Mouse (Mus musculus) heart, embryonic 10.5 days (tissue): Measurements from ENCODE around the gene Gm1604a. TPM values are rescaled to one million over a fixed set of nuclear protein-coding genes. Genes with fewer than 3 reads are reported as not detected.
"Not testable (repeated sequence)": the region's sequence is repeated elsewhere in the genome, so short reads cannot be mapped to it uniquely, and the experiment has no call there.

Experiments
- DNase-seq: peaks from one replicate; pipeline ENCODE4 v3.0.0-alpha.2; 2017; ENCODE audit warnings: low spot score
- H3K27ac ChIP-seq: fragments of 300-500 bp; sonication (generic); 2 replicates; pipeline ENCODE4 v1.5.1; 2016; ENCODE audit warnings: mild to moderate bottlenecking
- H3K27me3 ChIP-seq: fragments of 300-500 bp; sonication (generic); 2 replicates; pipeline ENCODE4 v1.6.1; 2016; ENCODE audit warnings: mild to moderate bottlenecking; ENCODE audit not compliant: poor library complexity, insufficient read depth, severe bottlenecking
- H3K36me3 ChIP-seq: fragments of 300-500 bp; sonication (generic); 2 replicates; pipeline ENCODE4 v1.6.1; 2016; ENCODE audit warnings: mild to moderate bottlenecking, moderate library complexity
- H3K4me1 ChIP-seq: fragments of 300-500 bp; sonication (generic); 2 replicates; pipeline ENCODE4 v1.6.1; 2016; ENCODE audit warnings: mild to moderate bottlenecking
- H3K4me3 ChIP-seq: fragments of 300-500 bp; sonication (generic); 2 replicates; pipeline ENCODE4 v1.5.1; 2016; ENCODE audit warnings: mild to moderate bottlenecking, moderate library complexity
- H3K9me3 ChIP-seq: fragments of 300-500 bp; sonication (generic); 2 replicates; pipeline ENCODE4 v1.6.1; 2016; ENCODE audit warnings: mild to moderate bottlenecking, moderate library complexity
- WGBS: fragments of 180-500 bp; shearing (Covaris S2); methylation state at CpG from one replicate; pipeline ENCODE4 v1.1.7; 2016; 5-methylcytosine and 5-hydroxymethylcytosine counted together
- polyA plus RNA-seq: library from polyadenylated mRNA; unstranded; fragments of >200 nt; fragmentation: Nextera tagmentation; extraction: Ambion mirVana; gene quantifications from 2 replicates; pipeline ENCODE4 v1.2.1, GENCODE M21; 2016

Gm1604a gene
- polyA plus RNA-seq, 1 experiment from 2014 or later, result not detected

- not testable (repeated sequence) for H3K9me3 ChIP-seq, H3K27me3 ChIP-seq, H3K27ac ChIP-seq, DNase-seq, H3K36me3 ChIP-seq, H3K4me3 ChIP-seq, H3K4me1 ChIP-seq
- 68% methylated on average over 5 of the region's 9 CpGs for WGBS
These were observed 15.5 kb upstream of the Gm1604a start for GRCm38 (mm10) chr17:7009901-7010300.

- H3K9me3 ChIP-seq, H3K4me3 ChIP-seq, H3K27me3 ChIP-seq, H3K36me3 ChIP-seq, H3K27ac ChIP-seq, DNase-seq, H3K4me1 ChIP-seq: not testable (repeated sequence)
- WGBS, result no CpG with 5 or more reads among the region's 1 CpGs
These were observed 11.2 kb upstream of the Gm1604a start for GRCm38 (mm10) chr17:7014190-7014589.

DNA sequence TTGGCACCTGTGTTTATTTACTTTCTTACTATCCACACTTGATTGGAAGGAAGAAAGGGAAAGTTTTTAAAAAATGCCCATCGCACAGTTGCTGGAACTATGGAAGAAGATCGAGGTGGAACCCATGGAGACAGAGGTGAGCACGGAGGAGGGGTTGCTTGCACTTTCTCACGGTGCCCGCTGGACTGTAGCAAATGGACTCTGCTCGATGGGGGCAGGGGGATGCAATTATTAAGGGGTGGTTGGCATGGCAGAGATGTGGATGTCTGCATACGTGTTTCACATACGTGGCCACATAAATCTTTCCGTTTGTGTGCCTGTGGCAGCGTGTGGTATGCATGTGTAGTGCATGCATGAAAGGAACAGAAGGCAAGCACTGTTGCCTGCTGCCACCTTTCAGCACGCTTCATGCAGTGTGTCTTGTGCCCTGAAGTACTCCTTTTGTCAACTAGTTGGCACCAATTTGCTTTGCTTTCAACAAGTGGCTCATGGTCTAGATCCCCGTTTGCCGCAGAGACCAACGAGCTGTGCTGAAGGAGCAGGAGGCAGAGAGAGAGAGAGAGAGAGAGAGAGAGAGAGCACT, 487 bp downstream of the Gm1604a start:
- WGBS, result 71% methylated on average over 3 of the region's 14 CpGs

GRCm38 (mm10) chr17:7030204-7030603, 4.8 kb downstream of the Gm1604a start:
- not testable (repeated sequence) for H3K27me3 ChIP-seq, H3K4me1 ChIP-seq, H3K4me3 ChIP-seq, H3K36me3 ChIP-seq, H3K27ac ChIP-seq, DNase-seq, H3K9me3 ChIP-seq
- WGBS, result 58% methylated on average over 5 of the region's 7 CpGs

More for the DNA sequence above, 487 bp downstream of the Gm1604a start:
- not testable (repeated sequence) for H3K36me3 ChIP-seq, H3K4me3 ChIP-seq, H3K9me3 ChIP-seq, H3K4me1 ChIP-seq, DNase-seq, H3K27me3 ChIP-seq, H3K27ac ChIP-seq

DNA sequence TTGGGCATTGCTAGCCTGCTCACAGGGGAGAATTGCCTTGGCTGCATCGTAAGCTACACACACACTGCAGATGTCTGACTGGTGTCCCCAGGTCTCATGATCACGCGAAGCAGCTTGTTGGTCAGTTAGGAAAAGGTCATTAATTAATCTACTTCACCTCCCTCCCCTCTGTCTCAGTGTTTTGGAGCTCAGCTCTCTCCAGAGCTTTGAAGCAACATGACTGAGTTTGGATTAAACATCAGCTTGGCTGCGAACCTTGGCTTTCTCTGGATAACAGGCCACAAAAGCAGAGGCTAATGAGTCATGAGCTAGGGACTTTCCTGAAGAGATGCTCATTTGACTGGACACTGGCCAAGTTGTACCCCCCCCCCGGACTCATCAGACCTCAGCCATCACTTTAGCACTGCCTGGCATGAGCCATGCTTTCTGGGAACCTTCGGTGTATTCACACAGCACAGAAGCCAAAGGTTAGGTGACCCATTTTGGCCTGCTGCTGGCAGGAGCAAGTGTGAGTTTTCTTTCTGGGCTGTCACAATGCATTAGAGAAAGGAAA, 5.3 kb downstream of the Gm1604a start:
- H3K27me3 ChIP-seq, H3K4me3 ChIP-seq, H3K36me3 ChIP-seq, H3K27ac ChIP-seq, H3K4me1 ChIP-seq, DNase-seq, H3K9me3 ChIP-seq: not testable (repeated sequence)
- whole genome bisulfite sequencing, result 74% methylated on average over 3 of the region's 6 CpGs

GRCm38 (mm10) chr17:7033192-7034166, 8.1 kb downstream of the Gm1604a start:
- 71% methylated on average over 3 of the region's 17 CpGs for WGBS
- not testable (repeated sequence) for H3K4me1 ChIP-seq, H3K36me3 ChIP-seq, H3K27me3 ChIP-seq, DNase-seq, H3K9me3 ChIP-seq, H3K27ac ChIP-seq, H3K4me3 ChIP-seq

DNA sequence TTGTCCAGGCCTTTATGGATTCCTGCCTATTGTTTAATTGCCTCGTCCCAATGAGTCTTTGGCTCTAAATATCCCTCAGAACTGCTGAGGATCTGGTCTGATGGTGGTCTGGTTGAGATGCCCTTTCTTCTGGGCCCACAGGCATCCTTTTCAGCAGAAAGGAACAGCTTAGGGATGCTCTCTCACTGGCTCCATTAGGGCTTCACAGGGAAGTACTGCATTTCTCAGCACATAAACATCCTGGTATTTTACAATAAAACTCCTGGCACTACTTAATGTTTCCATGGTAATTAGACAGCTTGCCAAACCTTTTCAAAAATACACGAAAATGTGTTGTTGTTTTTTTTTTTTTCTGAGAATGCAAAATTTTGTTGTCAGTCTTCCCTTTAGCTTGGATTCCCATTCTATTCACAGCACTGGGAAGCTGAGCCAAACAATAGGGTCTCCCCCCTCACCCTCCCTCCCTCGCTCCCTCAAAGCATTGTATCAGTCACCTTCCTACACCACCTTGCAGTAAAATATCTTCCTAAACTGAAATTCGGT, 43.7 kb downstream of the Gm1604a start:
- H3K27me3 ChIP-seq, H3K4me1 ChIP-seq, DNase-seq, H3K4me3 ChIP-seq, H3K9me3 ChIP-seq, H3K27ac ChIP-seq, H3K36me3 ChIP-seq: not testable (repeated sequence)
- WGBS, result 74% methylated on average over 2 of the region's 4 CpGs

DNA sequence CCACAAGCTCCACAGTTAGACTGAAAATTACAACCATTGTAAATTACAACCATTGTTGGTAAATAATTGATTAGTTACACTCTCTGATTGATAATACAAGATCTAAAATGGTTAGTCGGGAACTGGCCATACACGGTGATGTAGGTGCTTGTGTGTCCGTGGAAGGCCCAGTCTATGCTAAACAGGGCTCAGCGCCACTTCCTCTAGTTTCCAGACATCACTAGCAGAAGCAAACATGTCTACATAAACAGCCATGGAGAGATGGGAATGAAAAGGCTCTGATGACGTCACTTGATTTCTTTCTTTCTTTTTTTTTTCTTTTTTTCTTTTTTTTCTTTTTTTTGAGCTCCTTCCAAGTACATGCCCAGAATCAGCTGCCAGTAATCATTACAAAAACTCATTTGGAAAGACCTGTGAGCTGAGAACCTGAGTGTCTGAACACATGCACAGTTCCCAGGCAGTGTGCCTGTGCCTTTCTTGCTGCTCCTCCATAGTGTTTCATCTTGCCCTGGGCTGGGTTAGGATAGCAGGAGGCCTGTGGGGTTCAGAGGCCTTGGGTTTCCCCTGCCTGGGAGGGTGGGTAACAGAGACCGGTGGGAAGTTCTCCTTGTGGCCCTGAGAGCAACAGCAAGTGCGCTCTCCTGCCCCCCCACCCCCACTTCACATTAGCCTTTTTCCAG, 44.3 kb downstream of the Gm1604a start:
- H3K4me1 ChIP-seq, H3K4me3 ChIP-seq, H3K27me3 ChIP-seq, DNase-seq, H3K27ac ChIP-seq, H3K9me3 ChIP-seq, H3K36me3 ChIP-seq: not testable (repeated sequence)
- WGBS, result 82% methylated on average over 4 of the region's 7 CpGs

DNA sequence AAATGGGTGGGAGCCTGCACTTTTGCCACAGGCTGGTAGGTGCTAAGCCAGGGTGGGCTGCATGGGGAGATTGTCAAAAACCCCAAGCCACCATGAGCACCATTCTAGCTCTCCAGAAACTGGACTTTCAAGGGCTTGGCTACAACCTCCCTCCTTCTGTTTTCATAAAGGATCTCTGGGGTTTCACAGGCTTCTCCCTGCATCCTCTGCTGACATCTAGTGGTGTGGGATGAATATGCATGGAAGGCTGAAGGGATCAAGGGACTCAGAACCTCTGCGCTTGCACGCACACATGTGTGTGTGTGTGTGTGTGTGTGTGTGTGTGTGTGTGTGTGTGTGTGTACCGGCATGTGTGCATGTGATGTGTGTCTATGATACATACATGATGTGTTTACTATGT, 49.1 kb downstream of the Gm1604a start:
- DNase-seq, result peak; percentile 72
- 42% methylated on average over 3 of the region's 3 CpGs for WGBS

GRCm38 (mm10) chr17:7075519-7075918, 50.2 kb downstream of the Gm1604a start:
- H3K4me3 ChIP-seq, H3K27ac ChIP-seq, H3K4me1 ChIP-seq, H3K36me3 ChIP-seq, H3K9me3 ChIP-seq, H3K27me3 ChIP-seq, DNase-seq: not testable (repeated sequence)
- 82% methylated on average over 5 of the region's 6 CpGs for WGBS

More for the DNA sequence above, 49.1 kb downstream of the Gm1604a start:
- not testable (repeated sequence) for H3K4me3 ChIP-seq, H3K36me3 ChIP-seq, H3K27ac ChIP-seq, H3K27me3 ChIP-seq, H3K9me3 ChIP-seq, H3K4me1 ChIP-seq

DNA sequence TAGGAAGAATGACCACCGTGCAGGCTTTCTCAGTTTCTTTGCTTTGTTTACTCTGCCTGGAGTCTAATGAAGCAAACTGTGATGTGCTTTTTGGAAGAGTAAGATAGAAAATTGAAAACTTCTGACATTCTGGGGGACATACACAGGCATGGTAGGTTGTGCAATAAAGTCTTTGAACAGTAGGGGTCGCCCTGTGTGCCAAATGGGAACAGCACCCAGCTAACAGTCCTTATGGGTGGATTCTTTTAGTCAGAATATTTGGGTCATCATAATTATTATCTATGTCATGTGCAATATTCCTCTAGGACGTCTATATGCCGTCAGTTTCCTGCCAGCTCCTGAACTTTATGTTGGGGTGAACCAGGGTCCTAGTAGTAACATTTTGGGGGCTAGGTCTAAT, 54.2 kb downstream of the Gm1604a start:
- 0% methylated on average over 1 of the region's 4 CpGs for WGBS
- not testable (repeated sequence) for H3K27ac ChIP-seq, H3K9me3 ChIP-seq, H3K27me3 ChIP-seq, H3K4me1 ChIP-seq, H3K4me3 ChIP-seq, DNase-seq, H3K36me3 ChIP-seq

DNA sequence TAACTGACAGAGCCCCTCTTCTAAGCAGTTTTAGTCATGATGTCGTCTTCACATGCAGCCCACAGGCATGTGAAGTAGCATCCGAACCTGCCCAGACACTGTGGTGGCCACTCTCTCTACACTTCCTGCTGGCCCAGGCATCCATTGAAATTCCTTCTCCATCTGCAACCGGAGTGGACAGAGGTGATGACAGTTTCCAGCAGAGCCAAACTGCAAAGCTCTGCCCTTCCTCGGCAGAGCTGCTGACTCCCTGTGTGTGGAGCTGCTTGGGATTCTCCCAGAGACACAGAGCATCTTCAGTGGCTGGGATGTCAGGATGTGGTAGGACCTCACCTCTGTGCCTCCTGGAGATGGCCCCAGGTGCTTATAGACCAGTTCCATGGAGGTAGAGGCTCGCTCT, 59.2 kb downstream of the Gm1604a start:
- not testable (repeated sequence) for H3K4me1 ChIP-seq, H3K9me3 ChIP-seq, DNase-seq, H3K36me3 ChIP-seq, H3K27ac ChIP-seq, H3K4me3 ChIP-seq, H3K27me3 ChIP-seq
- no CpG with 5 or more reads among the region's 5 CpGs for WGBS
